Mouse (Mus musculus) bone marrow, adult 2 months (tissue): ENCODE measurements at regions not wholly inside any gene's neighbourhood (a gene's known extent, or its start where the extent isn't known, plus 50 kb on each side); places are given as distances from the start of the nearest gene placed in this dataset.

Source experiments
- H3K27ac ChIP-seq: fragments of 200-500 bp; 2 replicates; pipeline ENCODE4 v1.5.1; 2012; ENCODE audit warnings: low read depth, mild to moderate bottlenecking, control low read depth, inconsistent platforms, low read length; ENCODE audit not compliant: control insufficient read depth, poor library complexity, insufficient read depth
- H3K4me1 ChIP-seq: fragments of 200-500 bp; 2 replicates; pipeline ENCODE4 v1.6.1; 2011; ENCODE audit warnings: low read length; ENCODE audit not compliant: control insufficient read depth, insufficient read depth
- H3K4me3 ChIP-seq: fragments of 200-500 bp; replicated peaks from 2 replicates; pipeline ENCODE3; 2011; ENCODE audit warnings: mild to moderate bottlenecking, low read depth, low read length, control low read depth; ENCODE audit not compliant: control insufficient read depth
- CTCF ChIP-seq: fragments of 200-500 bp; IDR thresholded peaks from 2 replicates; pipeline ENCODE4 v1.5.1; 2011; ENCODE audit warnings: low read length, control low read depth; ENCODE audit not compliant: control insufficient read depth, insufficient read depth
- POLR2A ChIP-seq: fragments of 200-500 bp; IDR thresholded peaks from 2 replicates; pipeline ENCODE4 v1.6.1; 2011; ENCODE audit warnings: low read depth, mild to moderate bottlenecking, control low read depth, low read length, borderline replicate concordance; ENCODE audit not compliant: control insufficient read depth
- WGBS: fragments of 180-500 bp; shearing (Covaris S2); methylation state at CpG from one replicate; pipeline ENCODE4 v1.1.7; 2018; 5-methylcytosine and 5-hydroxymethylcytosine counted together

GRCm38 (mm10) chr11:90088473-90088872 is 58.3 kb downstream of the Tmem100 start:
- WGBS: under 1% methylated on average over 4 of the region's 4 CpGs
- TF ChIP-seq CTCF: no peak
- no peak for TF ChIP-seq POLR2A
- peak overlapping the region; percentile 37 for H3K4me3 ChIP-seq
- no peak overlapping the region for H3K27ac ChIP-seq
- no peaks in the 10 kb centered on the region for H3K4me1 ChIP-seq

- Histone ChIP-seq H3K27ac (no peak overlapping the region), H3K4me1 (no peaks in the 10 kb centered on the region), H3K4me3 (no peak overlapping the region)
- no peak for TF ChIP-seq CTCF
- WGBS: 4% methylated on average over 7 of the region's 7 CpGs
Measured at GRCm38 (mm10) chr11:90094052-90094451, 63.9 kb downstream of the Tmem100 start.

- no peaks in the 10 kb centered on the region for H3K4me1 ChIP-seq
- H3K27ac ChIP-seq: no peak overlapping the region
- TF ChIP-seq POLR2A: no peak
- no peak for TF ChIP-seq CTCF
- no peak overlapping the region for H3K4me3 ChIP-seq
- WGBS: 78% methylated on average over 7 of the region's 7 CpGs
Measured at GRCm38 (mm10) chr11:90094700-90095355, 64.7 kb downstream of the Tmem100 start.

GRCm38 (mm10) chr11:90098471-90098870 is 68.3 kb downstream of the Tmem100 start:
- Histone ChIP-seq H3K27ac (no peak overlapping the region), H3K4me1 (no peaks in the 10 kb centered on the region), H3K4me3 (no peak overlapping the region)
- WGBS: 87% methylated on average over 7 of the region's 7 CpGs
- TF ChIP-seq POLR2A: no peak
- TF ChIP-seq CTCF: no peak

GRCm38 (mm10) chr11:90099178-90099577 is 69.0 kb downstream of the Tmem100 start:
- Histone ChIP-seq H3K4me3 (no peak overlapping the region), H3K27ac (no peak overlapping the region), H3K4me1 (no peaks in the 10 kb centered on the region)
- WGBS: 37% methylated on average over 1 of the region's 1 CpGs
- TF ChIP-seq POLR2A: no peak

- no peak overlapping the region for H3K4me3 ChIP-seq
- H3K4me1 ChIP-seq: no peaks in the 10 kb centered on the region
- WGBS: 72% methylated on average over 2 of the region's 2 CpGs
- H3K27ac ChIP-seq: no peak overlapping the region
- TF ChIP-seq CTCF (no peak), POLR2A (no peak)
Measured at GRCm38 (mm10) chr11:90100161-90100560, 70.0 kb downstream of the Tmem100 start.

- WGBS: 87% methylated on average over 8 of the region's 8 CpGs
- TF ChIP-seq POLR2A: no peak
- no peak for TF ChIP-seq CTCF
- Histone ChIP-seq H3K4me1 (no peaks in the 10 kb centered on the region), H3K4me3 (no peak overlapping the region), H3K27ac (no peak overlapping the region)
Measured at GRCm38 (mm10) chr11:90101284-90101683, 71.1 kb downstream of the Tmem100 start.

GRCm38 (mm10) chr11:90106063-90106798 is 76.1 kb downstream of the Tmem100 start:
- TF ChIP-seq POLR2A (no peak), CTCF (no peak)

GRCm38 (mm10) chr11:90109681-90110111 is 77.8 kb upstream of the Gm45716 start:
- WGBS: 66% methylated on average over 2 of the region's 2 CpGs
- H3K27ac ChIP-seq: no peak overlapping the region
- H3K4me3 ChIP-seq: no peak overlapping the region
- TF ChIP-seq POLR2A: no peak
- TF ChIP-seq CTCF: no peak
- H3K4me1 ChIP-seq: no peaks in the 10 kb centered on the region

More at GRCm38 (mm10) chr11:90106063-90106798, 76.1 kb downstream of the Tmem100 start:
- Histone ChIP-seq H3K4me1 (no peaks in the 10 kb centered on the region), H3K4me3 (no peak overlapping the region), H3K27ac (no peak overlapping the region)
- 36% methylated on average over 12 of the region's 12 CpGs for whole genome bisulfite sequencing

- Histone ChIP-seq H3K4me1 (no peaks in the 10 kb centered on the region), H3K4me3 (no peak overlapping the region), H3K27ac (no peak overlapping the region)
- WGBS: 68% methylated on average over 3 of the region's 3 CpGs
- TF ChIP-seq POLR2A (no peak), CTCF (no peak)
Measured at GRCm38 (mm10) chr11:90110170-90110569, 77.3 kb upstream of the Gm45716 start.
